Mouse (Mus musculus) CH12.LX (cell line): ENCODE results near the gene Capn11.

Experiments used
- NRF1 ChIP-seq: IDR thresholded peaks from 2 replicates; pipeline ENCODE4 v1.6.1; 2014; ENCODE audit warnings: low read depth, mild to moderate bottlenecking, inconsistent platforms, low read length, improper control_type of control experiment, moderate library complexity
- USF1 ChIP-seq: IDR thresholded peaks from 2 replicates; pipeline ENCODE4 v1.6.1; 2014; ENCODE audit warnings: low read depth, mild to moderate bottlenecking, inconsistent platforms, low read length, improper control_type of control experiment

GRCm38 (mm10) chr17:45610144-45610866, 48.8 kb downstream of the Capn11 start:
- no peak for TF ChIP-seq NRF1
- no peak for TF ChIP-seq USF1
